Mouse (Mus musculus) liver, embryonic 15.5 days (tissue): Measurements from ENCODE around the gene Dusp21. TPM values are rescaled to one million over a fixed set of nuclear protein-coding genes. Genes with fewer than 3 reads are reported as not detected.

ENCODE experiments used
- ATAC-seq: fragments of 200-750 bp; cut with Nextera tagmentation; 2 replicates; pipeline ENCODE4 v1.8.0; 2017; ENCODE audit warnings: moderate number of reproducible peaks, mild to moderate bottlenecking, moderate library complexity; ENCODE audit not compliant: insufficient read depth
- H3K27ac ChIP-seq: fragments of 300-500 bp; sonication (generic); replicated peaks from 2 replicates; pipeline ENCODE4 v1.5.1; 2015; ENCODE audit warnings: mild to moderate bottlenecking, inconsistent platforms
- H3K27me3 ChIP-seq: fragments of 300-500 bp; sonication (generic); 2 replicates; pipeline ENCODE4 v1.6.1; 2015; ENCODE audit warnings: mild to moderate bottlenecking, inconsistent platforms
- H3K36me3 ChIP-seq: fragments of 300-500 bp; sonication (generic); replicated peaks from 2 replicates; pipeline ENCODE4 v1.6.1; 2015; ENCODE audit warnings: moderate library complexity, mild to moderate bottlenecking, inconsistent platforms
- H3K4me1 ChIP-seq: fragments of 300-500 bp; sonication (generic); replicated peaks from 2 replicates; pipeline ENCODE4 v1.6.1; 2015; ENCODE audit warnings: inconsistent platforms
- H3K4me2 ChIP-seq: fragments of 300-500 bp; sonication (generic); 2 replicates; pipeline ENCODE4 v1.6.1; 2015; ENCODE audit warnings: moderate library complexity, mild to moderate bottlenecking, inconsistent platforms
- H3K4me3 ChIP-seq: fragments of 300-500 bp; sonication (generic); replicated peaks from 2 replicates; pipeline ENCODE4 v1.5.1; 2015; ENCODE audit warnings: mild to moderate bottlenecking, inconsistent platforms
- H3K9ac ChIP-seq: fragments of 300-500 bp; sonication (generic); 2 replicates; pipeline ENCODE4 v1.6.1; 2015; ENCODE audit warnings: moderate library complexity, mild to moderate bottlenecking, inconsistent platforms
- H3K9me3 ChIP-seq: fragments of 300-500 bp; sonication (generic); replicated peaks from 2 replicates; pipeline ENCODE4 v1.6.1; 2016; ENCODE audit warnings: inconsistent platforms
- WGBS: fragments of 180-500 bp; shearing (Covaris S2); methylation state at CpG from one replicate; pipeline ENCODE4 v1.1.7; 2015; ENCODE audit warnings: mixed read lengths; ENCODE audit not compliant: insufficient replicate concordance; 5-methylcytosine and 5-hydroxymethylcytosine counted together
- polyA plus RNA-seq: library from polyadenylated mRNA; unstranded; fragments of >200 nt; fragmentation: Nextera tagmentation; extraction: Ambion mirVana; gene quantifications from 2 replicates; pipeline ENCODE4 v1.2.1, GENCODE M21; 2015

Gene Dusp21
- polyA plus RNA-seq, 1 experiment from 2014 or later = not detected

DNA sequence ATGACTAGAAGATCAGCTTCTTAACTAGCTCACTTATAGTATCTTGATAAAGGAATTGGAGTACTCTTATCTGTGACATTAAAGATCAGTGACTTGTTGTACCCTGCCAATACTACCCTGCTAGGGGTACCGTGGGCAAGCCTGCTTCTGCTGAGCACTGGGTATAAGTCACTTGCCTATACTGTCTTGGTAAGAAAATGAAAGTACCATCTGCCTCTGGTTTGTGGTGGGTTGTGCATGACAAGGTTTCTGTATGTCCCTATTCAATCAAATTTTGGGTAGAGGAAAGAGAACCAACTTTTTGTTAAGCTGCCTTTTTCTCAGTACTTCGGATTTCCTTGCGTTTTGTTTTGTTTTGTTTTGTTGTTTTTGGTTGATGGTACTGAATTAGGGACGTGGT lies 32.1 kb downstream of the Dusp21 start:
- peaks cover 31% of the 10 kb centered on the region for H3K4me1 ChIP-seq
- no peak for ATAC-seq
- 68% methylated on average over 4 of the region's 4 CpGs for WGBS
- H3K27ac ChIP-seq = no peak overlapping the region
- H3K9me3 ChIP-seq = no peaks in the 10 kb centered on the region
- no peak overlapping the region for H3K4me3 ChIP-seq
- no peaks in the 10 kb centered on the region for H3K27me3 ChIP-seq
- H3K36me3 ChIP-seq = no peaks in the 10 kb centered on the region
- H3K9ac ChIP-seq = no peak overlapping the region
- H3K4me2 ChIP-seq = no peak overlapping the region

DNA sequence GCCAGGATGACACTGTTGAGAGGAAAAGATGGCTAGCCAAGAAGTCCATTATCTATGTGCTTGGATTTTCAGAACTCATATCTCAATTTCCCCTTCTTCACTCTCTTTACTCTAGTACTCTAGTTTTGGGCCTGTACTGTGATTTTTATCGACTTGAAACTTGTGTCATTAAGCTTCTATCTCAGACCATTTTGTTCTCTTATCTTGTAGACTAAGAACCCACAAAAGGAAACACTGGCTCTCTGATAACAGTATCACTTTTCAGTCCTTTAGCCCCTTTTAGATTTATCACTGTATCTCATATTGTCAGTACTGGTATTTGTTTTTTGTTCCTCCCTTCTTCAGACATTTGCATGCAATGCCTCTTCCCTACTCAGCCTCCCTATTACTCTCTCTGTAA lies 33.8 kb downstream of the Dusp21 start:
- peak; percentile 67 for ATAC-seq
- Histone ChIP-seq H3K9me3 (no peaks in the 10 kb centered on the region), H3K9ac (no peak overlapping the region), H3K4me2 (no peak overlapping the region), H3K4me1 (peaks cover 26% of the 10 kb centered on the region), H3K4me3 (no peak overlapping the region), H3K27me3 (no peaks in the 10 kb centered on the region), H3K36me3 (no peaks in the 10 kb centered on the region), H3K27ac (no peak overlapping the region)
- WGBS = 3% methylated on average over 1 of the region's 1 CpGs

DNA sequence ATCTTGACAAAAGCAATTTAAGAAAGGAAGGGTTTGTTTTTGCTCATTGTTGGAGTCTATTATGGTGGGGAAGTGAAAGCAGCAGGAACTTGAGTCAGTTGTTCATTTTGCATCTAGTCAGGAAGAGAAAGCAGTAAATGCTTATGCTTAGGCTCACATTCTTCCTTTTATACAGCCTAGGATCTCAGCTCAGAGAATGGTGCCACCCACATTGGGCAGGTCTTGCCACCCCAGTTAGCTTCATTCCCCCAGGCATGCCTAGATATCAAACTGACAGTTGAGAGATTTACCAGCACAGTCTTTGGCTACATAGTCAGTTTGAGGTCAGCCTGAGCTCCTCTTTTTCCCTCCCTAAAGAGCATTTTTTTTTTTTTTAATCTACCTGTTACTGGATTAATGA lies 41.5 kb downstream of the Dusp21 start:
- H3K4me2 ChIP-seq = no peak overlapping the region
- peaks cover 15% of the 10 kb centered on the region for H3K4me1 ChIP-seq
- no peak for ATAC-seq
- no peaks in the 10 kb centered on the region for H3K27me3 ChIP-seq
- 0 out of 2 replicates have a peak, but pooled peaks cover 4% of the 10 kb centered on the region for H3K36me3 ChIP-seq
- H3K27ac ChIP-seq = no peak overlapping the region
- H3K9me3 ChIP-seq = no peaks in the 10 kb centered on the region
- H3K4me3 ChIP-seq = no peak overlapping the region
- H3K9ac ChIP-seq = no peak overlapping the region

DNA sequence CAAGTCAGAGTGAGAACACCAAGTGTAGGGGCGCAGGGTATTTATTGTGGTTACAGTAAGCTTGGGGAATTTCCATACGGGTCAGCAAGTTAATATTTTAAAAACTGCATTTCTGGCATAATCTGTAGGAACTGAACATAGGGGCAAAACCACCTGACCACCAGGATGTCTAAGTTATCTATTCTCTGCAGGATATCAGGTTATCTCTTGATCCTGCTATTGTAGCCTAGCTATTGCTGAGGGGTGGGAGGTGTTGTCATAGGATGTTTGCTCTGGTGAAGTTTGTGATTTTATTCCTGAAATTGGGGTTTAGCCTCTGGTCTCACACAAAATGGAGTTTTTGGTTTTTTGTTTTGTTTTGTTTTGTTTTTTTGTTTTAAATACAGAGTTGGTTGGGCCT lies 42.6 kb downstream of the Dusp21 start:
- Histone ChIP-seq H3K4me1 (peaks cover 15% of the 10 kb centered on the region), H3K9me3 (no peaks in the 10 kb centered on the region), H3K27me3 (no peaks in the 10 kb centered on the region), H3K27ac (no peak overlapping the region), H3K4me2 (no peak overlapping the region), H3K9ac (no peak overlapping the region), H3K4me3 (no peak overlapping the region), H3K36me3 (0 out of 2 replicates have a peak, but pooled peaks cover 4% of the 10 kb centered on the region)
- whole genome bisulfite sequencing = 53% methylated on average over 2 of the region's 2 CpGs
- no peak for ATAC-seq

Other genes starting within 250 kb of the Dusp21 start
- gene Kdm6a, start 16.7 kb downstream of the Dusp21 start, polyA plus RNA-seq = 15.9 and 18.2 TPM in 2 replicates